In the genomic region with DNA sequence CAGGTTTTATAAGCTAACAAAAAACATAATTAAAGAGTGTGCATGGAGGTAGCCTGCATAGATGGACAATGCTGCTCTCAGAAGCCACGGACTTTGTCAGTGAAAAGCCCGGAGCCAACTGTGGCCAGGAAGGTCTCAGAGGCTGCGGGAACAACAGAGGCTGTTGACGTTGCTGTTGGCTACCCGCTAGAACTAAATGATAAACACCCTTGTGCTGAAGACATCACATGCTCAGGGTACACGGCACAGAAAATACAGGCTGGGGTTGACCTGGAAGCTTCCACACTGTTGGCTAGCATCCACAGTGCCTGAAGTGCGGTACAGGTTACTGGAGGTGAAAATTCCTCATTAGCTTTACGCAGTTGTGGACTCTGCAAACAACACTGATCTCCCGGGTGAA, we compare ENCODE assay signal across 15 mouse cellular contexts.
"Had no signal": no experiment of that assay in that cellular context is flagged by ENCODE, and none has a peak within 500 bp of the region (broad histone marks: within the 10 kb centered on the region; RNA-seq: fewer than 3 reads in every experiment).

No protein-coding gene starts in this region.

- H3K27me3 ChIP-seq: limb, embryonic 13.5 days; midbrain, embryonic 12.5 days; neural tube, embryonic 13.5 days had no signal

- ATAC-seq: intestine, postnatal 0 days; midbrain, embryonic 16.5 days had no signal

- H3K4me2 ChIP-seq: limb, embryonic 13.5 days; midbrain, embryonic 12.5 days; neural tube, embryonic 13.5 days had no signal

- H3K4me3 ChIP-seq: limb, embryonic 13.5 days; midbrain, embryonic 12.5 days; neural tube, embryonic 13.5 days had no signal

- H3K4me1 ChIP-seq: midbrain, embryonic 12.5 days; neural tube, embryonic 13.5 days had no signal

- DNase-seq: layer of hippocampus, adult 9-11 months; layer of hippocampus, postnatal 36 days; left cerebral cortex, postnatal 4 days; lung, adult 18-20 months; retina, postnatal 1 day; right cerebral cortex, postnatal 4 days; spleen, adult 18-20 months; thymus, adult 18-20 months; thymus, postnatal 14 days had no signal

- H3K36me3 ChIP-seq: limb, embryonic 13.5 days; midbrain, embryonic 12.5 days; neural tube, embryonic 13.5 days had no signal

- H3K9me3 ChIP-seq: limb, embryonic 13.5 days; midbrain, embryonic 12.5 days; neural tube, embryonic 13.5 days had no signal

- H3K27ac ChIP-seq: limb, embryonic 13.5 days; liver, embryonic 14.5 days; midbrain, embryonic 12.5 days; neural tube, embryonic 13.5 days had no signal

- H3K9ac ChIP-seq: limb, embryonic 13.5 days; liver, embryonic 14.5 days; midbrain, embryonic 12.5 days; neural tube, embryonic 13.5 days had no signal
